Mouse (Mus musculus) heart, adult 2 months (tissue): Measurements from ENCODE around the gene Tamm41.

Experiments
- EP300 ChIP-seq: fragments of 200-500 bp; IDR thresholded peaks from 2 replicates; pipeline ENCODE4 v1.6.1; 2011; ENCODE audit warnings: low read depth, low read length, control low read depth; ENCODE audit not compliant: insufficient read depth
- POLR2A ChIP-seq: fragments of 200-500 bp; IDR thresholded peaks from 2 replicates; pipeline ENCODE4 v1.6.1; 2011; ENCODE audit warnings: mild to moderate bottlenecking, low read depth, low read length, control low read depth; ENCODE audit not compliant: insufficient read depth

DNA sequence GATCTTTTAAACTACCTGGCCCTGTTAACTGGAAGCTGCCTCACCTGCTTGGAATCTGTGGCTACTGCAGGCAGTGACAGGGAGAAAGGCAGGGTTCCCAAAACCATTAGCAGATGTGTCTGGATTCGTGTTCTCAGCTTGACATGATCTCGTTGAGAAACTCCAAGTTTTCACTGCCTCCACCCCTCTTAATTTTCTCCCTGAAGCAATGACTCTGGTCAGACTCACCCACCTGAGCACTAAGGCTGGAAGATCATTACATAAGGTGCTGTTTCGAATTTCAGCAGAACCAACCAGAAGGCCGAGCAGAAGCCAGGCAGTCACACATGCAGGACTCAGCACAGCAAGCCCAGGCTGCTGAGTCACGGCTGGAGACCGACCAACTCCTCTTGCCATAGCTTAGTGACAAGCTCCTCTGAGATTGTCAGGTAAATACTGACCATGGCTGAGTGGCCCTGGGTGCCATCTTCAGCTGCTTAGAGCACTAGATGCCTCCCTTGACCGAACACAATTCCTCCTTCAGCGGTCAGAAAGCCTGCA, 32.3 kb downstream of the Tamm41 start:
- TF ChIP-seq POLR2A (no peak), EP300 (no peak)
